Mouse (Mus musculus): ENCODE data around the gene Slc25a30. TPM values are rescaled to one million over a fixed set of nuclear protein-coding genes. Genes with fewer than 3 reads are reported as not detected.

Gene Slc25a30
- total and polyA plus RNA-seq, 3 experiments: 9.6 to 18.2 (median 17.0) TPM

DNA sequence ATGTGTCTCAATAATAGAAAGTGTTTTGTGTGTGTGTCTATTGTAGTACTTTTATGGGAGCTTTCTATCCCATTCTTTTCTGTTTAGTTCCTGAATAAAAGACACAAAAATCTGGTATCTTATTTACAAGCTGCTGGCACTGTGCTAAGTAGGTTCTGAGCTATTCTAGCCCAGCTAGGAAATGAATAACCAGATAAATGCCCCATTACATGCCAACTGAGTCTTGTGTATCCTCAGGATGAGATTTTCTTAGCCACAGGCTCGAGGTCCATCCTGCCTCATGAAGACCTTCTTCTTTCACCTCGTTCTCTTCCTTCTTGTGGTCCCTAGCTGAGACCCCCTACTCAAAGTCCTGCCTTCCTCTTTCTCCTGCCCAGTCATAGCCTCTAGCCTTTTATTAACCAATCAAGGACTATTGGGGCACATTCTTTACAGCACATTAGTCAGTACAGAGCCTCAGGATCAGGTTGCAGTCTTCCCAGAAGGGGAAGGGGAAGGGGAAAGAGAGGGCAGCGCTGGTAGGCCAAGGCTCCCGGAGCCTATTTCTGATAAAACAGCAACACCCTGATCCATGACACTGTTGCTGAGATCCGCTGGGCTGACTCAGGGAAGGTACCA is 11.0 kb upstream of the Slc25a30 start:
- no peak overlapping the region for H3K4me3 ChIP-seq (replicated peaks in 1 of 3; ENCODE audit: low read depth in 2 of 3, low read length in 2 of 3, poor library complexity in 1 of 3)
- H3K4me1 ChIP-seq (ENCODE audit: control insufficient read depth in 1 of 2, insufficient read depth in 2 of 2): peaks cover 0 to 5% of the 10 kb centered on the region in 2 experiments; a peak in 2 of 4 replicates
- in situ Hi-C loops (cut with MboI; ENCODE audit: low pct_ligation_motif_present, low pct_unique_long_range_greater_than_20kb, low sequenced_read_pairs) (no loop called here), dilution Hi-C loops (cut with MboI; ENCODE audit: extremely low pct_ligation_motif_present, extremely low pct_unique_long_range_greater_than_20kb, low sequenced_read_pairs) (no loop called here)
- no peak overlapping the region for H3K4me2 ChIP-seq (ENCODE audit: insufficient read depth, low read depth, poor library complexity, severe bottlenecking)
- DNase-seq (ENCODE audit: extremely low read depth): no peak
- H3K79me2 ChIP-seq (replicated peaks; ENCODE audit: control insufficient read depth, extremely low read depth, insufficient read depth, poor library complexity, severe bottlenecking): no peaks in the 10 kb centered on the region
- H3K9me3 ChIP-seq (replicated peaks; ENCODE audit: low read length): no peaks in the 10 kb centered on the region
- peaks cover 18% of the 10 kb centered on the region for H3K27me3 ChIP-seq (replicated peaks)
- no peak overlapping the region for H3K27ac ChIP-seq (ENCODE audit: insufficient read depth, low read depth)
- no peak overlapping the region for H3K9ac ChIP-seq (ENCODE audit: insufficient read depth, low read depth)
- TF ChIP-seq RAD21 (IDR thresholded peaks at IDR 0.05; ENCODE audit: low read depth, low read length) (no peak), ZNF384 (IDR thresholded peaks at IDR 0.05; ENCODE audit: low read depth, low read length) (no peak), CTCF (conservative IDR thresholded peaks at IDR 0.05 in 1 of 2, IDR thresholded peaks at IDR 0.05 in 1 of 2; ENCODE audit: low read depth in 2 of 2, low read length in 2 of 2) (no peak), MAX (IDR thresholded peaks at IDR 0.05; ENCODE audit: low read length) (no peak), ETS1 (conservative IDR thresholded peaks at IDR 0.05; ENCODE audit: low read depth, low read length) (no peak)
- no peaks in the 10 kb centered on the region for H3K36me3 ChIP-seq (replicated peaks in 1 of 2; ENCODE audit: control insufficient read depth in 1 of 2, insufficient read depth in 1 of 2, low read length in 1 of 2)

- Histone ChIP-seq H3K9me3 (replicated peaks; ENCODE audit: low read length) (no peaks in the 10 kb centered on the region), H3K27ac (ENCODE audit: insufficient read depth, low read depth) (no peak overlapping the region), H3K4me2 (ENCODE audit: insufficient read depth, low read depth, poor library complexity, severe bottlenecking) (no peak overlapping the region), H3K27me3 (replicated peaks) (peaks cover 16% of the 10 kb centered on the region), H3K4me3 (replicated peaks in 1 of 3; ENCODE audit: low read depth in 2 of 3, low read length in 2 of 3, poor library complexity in 1 of 3) (no peak overlapping the region), H3K79me2 (replicated peaks; ENCODE audit: control insufficient read depth, extremely low read depth, insufficient read depth, poor library complexity, severe bottlenecking) (no peaks in the 10 kb centered on the region), H3K4me1 (ENCODE audit: control insufficient read depth in 1 of 2, insufficient read depth in 2 of 2) (no peaks in the 10 kb centered on the region), H3K9ac (ENCODE audit: insufficient read depth, low read depth) (no peak overlapping the region), H3K36me3 (replicated peaks in 1 of 2; ENCODE audit: control insufficient read depth in 1 of 2, insufficient read depth in 1 of 2, low read length in 1 of 2) (no peaks in the 10 kb centered on the region)
- in situ Hi-C loops (cut with MboI; ENCODE audit: low pct_ligation_motif_present, low pct_unique_long_range_greater_than_20kb, low sequenced_read_pairs) (no loop called here), dilution Hi-C loops (cut with MboI; ENCODE audit: extremely low pct_ligation_motif_present, extremely low pct_unique_long_range_greater_than_20kb, low sequenced_read_pairs) (no loop called here)
- no peak for TF ChIP-seq TCF12 (IDR thresholded peaks at IDR 0.05; ENCODE audit: low read depth, low read length)
- TF ChIP-seq IRF4 (IDR thresholded peaks at IDR 0.05; ENCODE audit: low read depth, low read length): no peak
- no peak for TF ChIP-seq USF1 (IDR thresholded peaks at IDR 0.05; ENCODE audit: low read depth, low read length)
- no peak for TF ChIP-seq NRF1 (IDR thresholded peaks at IDR 0.05; ENCODE audit: low read depth, low read length)
- no peak for TF ChIP-seq ZNF384 (IDR thresholded peaks at IDR 0.05; ENCODE audit: low read depth, low read length)
- no peak for TF ChIP-seq MYC (IDR thresholded peaks at IDR 0.05; ENCODE audit: low read depth, low read length)
- no peak for DNase-seq (ENCODE audit: extremely low read depth)
These were observed 9.1 kb upstream of the Slc25a30 start for GRCm38 (mm10) chr14:75795918-75796317.

DNA sequence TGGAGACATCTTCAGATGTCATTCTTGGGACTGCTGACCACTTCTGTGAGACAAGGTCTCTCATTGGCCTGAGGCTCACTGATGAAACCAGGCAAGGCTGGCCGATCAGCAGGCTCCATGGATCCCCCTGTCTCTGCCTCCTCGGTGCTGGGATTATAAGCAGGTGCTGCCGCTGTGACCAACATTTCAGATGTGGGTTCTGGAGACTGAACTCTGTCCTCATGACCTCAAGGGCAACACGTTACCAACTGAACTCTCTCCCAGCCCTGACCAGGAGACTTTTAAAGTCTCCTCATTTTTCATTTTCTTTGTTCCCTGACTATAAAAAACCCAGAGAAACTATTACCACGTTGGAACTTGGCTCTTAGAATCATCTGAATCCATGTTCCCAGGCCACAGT is 7.9 kb upstream of the Slc25a30 start:
- TF ChIP-seq MXI1 (IDR thresholded peaks at IDR 0.05; ENCODE audit: low read depth, low read length) (no peak), IRF4 (IDR thresholded peaks at IDR 0.05; ENCODE audit: low read depth, low read length) (no peak), JUND (conservative IDR thresholded peaks at IDR 0.05; ENCODE audit: low read depth, low read length) (no peak), KAT2A (IDR thresholded peaks at IDR 0.05; ENCODE audit: insufficient replicate concordance, low read length) (no peak), ELF1 (IDR thresholded peaks at IDR 0.05; ENCODE audit: low read depth, low read length) (no peak), TBP (conservative IDR thresholded peaks at IDR 0.05; ENCODE audit: low read depth, low read length) (no peak), NELFE (IDR thresholded peaks at IDR 0.05; ENCODE audit: low read depth, low read length) (no peak), SMC3 (IDR thresholded peaks at IDR 0.05; ENCODE audit: low read depth, low read length) (no peak), ZC3H11A (IDR thresholded peaks at IDR 0.05; ENCODE audit: low read depth, low read length) (no peak), HCFC1 (IDR thresholded peaks at IDR 0.05; ENCODE audit: low read depth, low read length) (no peak), TCF12 (IDR thresholded peaks at IDR 0.05; ENCODE audit: low read depth, low read length) (no peak)
- Histone ChIP-seq H3K4me1 (ENCODE audit: control insufficient read depth in 1 of 2, insufficient read depth in 2 of 2) (no peaks in the 10 kb centered on the region), H3K9me3 (replicated peaks; ENCODE audit: low read length) (no peaks in the 10 kb centered on the region), H3K4me2 (ENCODE audit: insufficient read depth, low read depth, poor library complexity, severe bottlenecking) (no peak overlapping the region), H3K9ac (ENCODE audit: insufficient read depth, low read depth) (no peak overlapping the region), H3K4me3 (replicated peaks in 1 of 3; ENCODE audit: low read depth in 2 of 3, low read length in 2 of 3, poor library complexity in 1 of 3) (no peak overlapping the region), H3K27me3 (replicated peaks) (peaks cover 13% of the 10 kb centered on the region), H3K36me3 (replicated peaks in 1 of 2; ENCODE audit: control insufficient read depth in 1 of 2, insufficient read depth in 1 of 2, low read length in 1 of 2) (no peaks in the 10 kb centered on the region), H3K79me2 (replicated peaks; ENCODE audit: control insufficient read depth, extremely low read depth, insufficient read depth, poor library complexity, severe bottlenecking) (no peaks in the 10 kb centered on the region), H3K27ac (ENCODE audit: insufficient read depth, low read depth) (no peak overlapping the region)
- dilution Hi-C loops (cut with MboI; ENCODE audit: extremely low pct_ligation_motif_present, extremely low pct_unique_long_range_greater_than_20kb, low sequenced_read_pairs): no loop called here
- in situ Hi-C loops (cut with MboI; ENCODE audit: low pct_ligation_motif_present, low pct_unique_long_range_greater_than_20kb, low sequenced_read_pairs): no loop called here
- no peak for DNase-seq (ENCODE audit: extremely low read depth)
